Mouse (Mus musculus): Measurements from ENCODE around the gene Tnfrsf8. TPM values are rescaled to one million over a fixed set of nuclear protein-coding genes. Genes with fewer than 3 reads are reported as not detected.

Tnfrsf8 gene
- total RNA-seq, 2 experiments from 2014 or later = 1.1 to 1.2 TPM

DNA sequence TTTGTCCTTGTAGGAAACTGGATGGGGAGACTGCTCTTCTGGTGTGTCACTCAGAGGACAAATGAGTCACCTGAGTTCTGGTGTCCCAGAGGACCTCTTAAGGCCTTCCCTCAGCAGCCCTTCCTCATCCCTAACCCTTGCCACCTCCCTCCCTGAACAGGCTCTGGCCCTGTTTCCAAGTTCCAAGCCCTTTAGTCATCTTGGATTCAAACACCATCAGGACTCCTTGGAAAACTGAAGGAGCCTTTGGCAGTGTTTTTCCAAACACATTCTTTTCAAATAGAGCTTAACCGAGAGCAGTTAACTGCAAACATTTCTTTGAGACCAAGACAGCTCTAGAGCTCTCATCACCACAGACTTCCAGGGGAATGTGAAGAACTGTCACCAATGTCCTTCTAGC lies 42.2 kb downstream of the Tnfrsf8 start:
- DNase-seq (ENCODE audit: low spot score in 2 of 2) = no peak

DNA sequence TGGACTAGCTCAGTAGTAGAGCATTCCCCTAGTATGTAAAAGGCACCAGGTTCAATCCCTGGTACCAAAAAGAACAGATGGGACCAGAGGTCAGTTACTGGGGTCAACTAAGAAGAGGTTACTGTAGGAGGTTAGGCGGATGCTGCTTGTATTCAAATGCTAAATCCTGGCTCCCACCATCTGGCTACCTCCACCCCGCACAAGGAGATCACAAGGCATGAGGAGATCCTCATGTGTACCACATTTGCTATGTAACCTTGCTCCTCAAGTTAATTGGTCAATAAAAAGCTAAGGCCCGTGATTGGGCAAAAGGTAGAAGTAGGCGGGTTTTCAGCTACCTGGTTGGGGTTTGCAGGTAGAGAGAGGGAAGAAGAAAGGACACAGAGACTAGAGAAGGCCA lies 43.3 kb downstream of the Tnfrsf8 start:
- no peak for DNase-seq (ENCODE audit: low spot score in 2 of 2)

GRCm38 (mm10) chr4:145270136-145270535 lies 44.8 kb downstream of the Tnfrsf8 start:
- DNase-seq (ENCODE audit: low spot score in 2 of 2) = no peak

- no peak for DNase-seq (ENCODE audit: low spot score in 2 of 2)
Measured at GRCm38 (mm10) chr4:145267631-145268110, 47.3 kb downstream of the Tnfrsf8 start.

- DNase-seq (ENCODE audit: low spot score in 2 of 2) = no peak
Measured at GRCm38 (mm10) chr4:145266505-145266904, 48.5 kb downstream of the Tnfrsf8 start.

DNA sequence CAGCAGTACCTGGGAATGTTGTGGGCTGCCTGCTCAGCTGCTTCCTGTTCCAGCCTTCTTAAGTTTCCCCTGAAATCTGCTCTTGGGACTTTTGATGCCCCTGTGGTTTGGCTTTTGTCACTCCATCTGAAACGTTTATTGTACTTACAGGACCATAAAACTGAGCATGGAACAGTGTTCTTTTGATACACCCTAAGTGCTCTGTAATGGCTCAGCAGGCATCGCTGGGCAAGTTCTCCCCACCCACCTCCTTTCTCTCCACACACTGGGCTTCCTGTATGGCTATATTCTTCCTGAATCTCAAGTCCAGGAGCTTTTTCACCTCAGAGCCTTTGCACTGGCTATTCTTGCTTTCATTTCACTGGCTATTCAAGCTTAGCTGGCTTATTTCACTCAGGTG lies 50.2 kb downstream of the Tnfrsf8 start:
- DNase-seq (ENCODE audit: low spot score in 2 of 2) = no peak

DNA sequence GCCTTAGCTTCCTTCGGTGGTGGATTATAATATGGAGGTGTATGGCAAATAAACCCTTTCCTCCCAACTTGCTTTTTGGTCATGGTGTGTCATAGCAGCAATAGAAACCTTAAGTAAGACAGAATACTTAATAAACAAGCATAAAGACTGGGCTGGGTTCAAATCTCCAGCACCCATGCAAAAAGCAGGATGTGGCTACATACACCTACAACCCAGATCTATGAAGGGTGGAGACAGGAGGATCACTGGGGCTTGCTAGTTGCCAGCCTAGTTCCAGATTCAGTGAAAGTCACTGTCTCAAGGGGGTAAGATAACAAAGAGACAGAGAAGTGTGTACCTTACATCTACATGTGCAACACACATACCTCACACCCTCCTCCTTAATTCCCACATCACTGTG lies 51.4 kb downstream of the Tnfrsf8 start:
- no peak for DNase-seq (ENCODE audit: low spot score in 2 of 2)

- DNase-seq (ENCODE audit: low spot score in 2 of 2) = no peak
Measured at GRCm38 (mm10) chr4:145260802-145261201, 54.2 kb downstream of the Tnfrsf8 start.

GRCm38 (mm10) chr4:145257751-145258434 lies 57.1 kb downstream of the Tnfrsf8 start:
- DNase-seq (ENCODE audit: low spot score in 2 of 2) = no peak

GRCm38 (mm10) chr4:145256144-145256543 lies 58.8 kb downstream of the Tnfrsf8 start:
- DNase-seq (ENCODE audit: low spot score in 2 of 2) = no peak

DNA sequence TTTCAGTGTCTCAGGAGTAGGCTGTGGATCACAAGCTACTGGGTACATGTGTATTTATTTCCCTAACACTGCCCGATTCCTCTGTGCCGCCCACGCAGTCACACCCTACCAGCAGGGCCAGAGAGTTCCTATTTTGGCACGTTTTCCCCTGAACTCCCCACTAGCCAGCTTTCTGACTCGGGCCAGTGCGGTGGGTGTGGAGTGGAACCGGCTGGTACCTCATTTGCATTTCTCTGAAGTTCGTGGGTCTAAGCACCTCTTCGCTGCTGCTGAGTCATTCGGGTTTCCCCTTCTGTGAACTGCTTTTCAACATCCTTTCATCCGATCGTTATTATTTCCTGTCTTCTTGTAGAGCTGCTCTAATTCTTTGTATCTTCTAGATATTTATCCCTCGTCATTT lies 60.5 kb downstream of the Tnfrsf8 start:
- no peak for DNase-seq (ENCODE audit: low spot score in 2 of 2)

DNA sequence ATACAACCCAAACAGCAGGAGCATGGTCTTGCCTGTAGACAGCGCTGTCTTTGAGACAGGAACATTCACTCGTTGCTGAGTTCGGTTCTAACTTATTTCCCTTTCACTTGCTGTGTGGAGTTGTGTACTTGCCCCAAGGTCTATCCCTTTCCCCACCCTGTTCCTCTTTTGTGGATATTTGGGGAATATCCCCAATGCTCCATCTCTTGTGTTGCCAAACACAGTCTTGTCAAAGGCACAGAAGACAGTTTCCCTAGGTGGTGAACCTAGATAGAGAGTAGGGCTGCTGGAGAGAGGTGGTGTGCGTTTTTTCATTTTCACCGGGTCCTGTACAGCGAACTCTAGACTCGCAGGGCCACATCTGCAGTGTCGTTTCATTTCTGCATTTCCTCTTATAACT lies 62.4 kb downstream of the Tnfrsf8 start:
- no peak for DNase-seq (ENCODE audit: low spot score in 2 of 2)

GRCm38 (mm10) chr4:145251546-145251945 lies 63.4 kb downstream of the Tnfrsf8 start:
- DNase-seq (ENCODE audit: low spot score in 2 of 2) = peak in 1 of 2 experiments; percentile 67

- no peak for DNase-seq (ENCODE audit: low spot score in 2 of 2)
Measured at GRCm38 (mm10) chr4:145250002-145250401, 65.0 kb downstream of the Tnfrsf8 start.

DNA sequence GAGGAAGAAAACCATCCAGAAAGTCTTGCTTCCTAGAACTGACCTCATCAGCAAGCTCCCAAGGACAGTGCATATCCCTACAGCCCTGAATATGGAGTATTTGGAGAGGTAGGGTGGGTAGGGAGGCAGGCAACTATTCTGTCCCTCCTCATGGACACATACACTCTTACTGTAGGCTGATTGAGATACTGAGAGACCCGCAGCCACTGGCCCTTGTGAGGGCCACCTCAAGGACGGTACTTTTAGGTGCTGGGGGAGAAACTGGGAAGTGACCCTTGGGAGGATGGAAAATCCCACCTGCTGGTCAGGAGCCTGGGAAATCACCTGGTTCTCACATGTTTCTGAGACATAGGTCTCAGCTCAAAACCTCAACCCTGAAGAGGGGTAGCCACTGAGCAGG lies 67.4 kb downstream of the Tnfrsf8 start:
- no peak for DNase-seq (ENCODE audit: low spot score in 2 of 2)

DNA sequence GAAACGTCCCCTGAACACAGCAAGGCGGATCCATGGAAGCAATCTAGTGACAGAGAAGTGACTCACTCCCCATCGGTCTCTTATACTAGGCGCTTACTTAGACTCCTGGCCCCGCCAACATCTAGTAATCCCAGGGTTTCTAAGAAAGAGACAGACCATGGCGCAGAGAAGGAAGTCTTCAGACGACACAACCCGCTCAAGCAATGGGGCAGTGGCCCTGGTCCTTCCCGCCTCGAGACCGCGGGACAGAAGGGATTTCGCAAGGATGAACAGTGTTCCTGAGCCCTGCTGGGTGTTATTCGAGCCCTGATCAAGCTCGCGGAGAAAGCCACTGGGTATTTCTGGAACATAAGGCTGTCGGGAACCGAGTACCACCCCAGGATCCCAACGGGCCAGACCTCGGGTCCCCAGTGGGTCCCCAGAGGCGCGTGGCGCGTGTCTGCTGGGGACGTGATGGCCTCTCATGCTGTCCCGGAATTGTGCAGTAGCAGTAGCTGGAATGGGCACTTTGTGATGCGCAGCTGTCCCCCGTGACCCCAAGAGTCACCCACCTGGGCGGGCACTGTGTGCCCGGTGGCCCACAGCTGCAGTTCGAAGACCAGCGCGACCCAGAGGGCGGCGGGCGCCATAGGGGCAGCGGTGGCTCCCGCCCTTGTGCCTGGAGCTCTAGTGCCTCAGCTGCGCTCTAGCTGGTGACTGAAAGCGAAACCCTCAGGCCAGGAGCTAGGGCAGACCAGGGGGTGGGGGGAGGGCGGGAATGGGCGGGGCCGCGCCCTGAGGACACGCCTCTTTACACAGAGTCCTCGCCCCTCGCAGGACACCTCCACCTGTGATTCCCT lies 68.6 kb downstream of the Tnfrsf8 start, which contains the start of gene Tnfrsf1b:
Tnfrsf1b (minus strand) TSS at position 698 of the 839 bp plus-strand sequence.
- peak in 1 of 2 experiments; percentile 22 for DNase-seq (ENCODE audit: low spot score in 2 of 2)

DNA sequence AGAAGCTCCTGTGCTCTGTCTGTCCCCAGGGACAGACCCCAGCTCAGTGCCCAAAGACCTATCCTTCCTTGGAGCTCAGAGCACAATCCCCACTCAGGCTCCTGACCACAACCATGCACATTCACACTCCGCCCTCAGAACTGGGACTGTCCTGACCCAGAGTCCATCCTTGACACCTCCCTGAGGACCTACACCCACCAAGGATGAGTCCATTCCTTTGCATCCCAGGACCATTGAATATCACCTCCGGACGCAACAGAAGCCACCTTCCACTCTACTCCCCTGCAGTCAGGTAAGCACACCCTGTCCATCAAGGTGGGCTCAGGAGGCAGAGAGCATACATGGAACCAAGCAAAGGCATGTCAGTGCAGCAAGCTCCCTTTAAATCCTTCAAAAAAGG lies 69.4 kb downstream of the Tnfrsf8 start:
- no peak for DNase-seq (ENCODE audit: low spot score in 2 of 2)

DNA sequence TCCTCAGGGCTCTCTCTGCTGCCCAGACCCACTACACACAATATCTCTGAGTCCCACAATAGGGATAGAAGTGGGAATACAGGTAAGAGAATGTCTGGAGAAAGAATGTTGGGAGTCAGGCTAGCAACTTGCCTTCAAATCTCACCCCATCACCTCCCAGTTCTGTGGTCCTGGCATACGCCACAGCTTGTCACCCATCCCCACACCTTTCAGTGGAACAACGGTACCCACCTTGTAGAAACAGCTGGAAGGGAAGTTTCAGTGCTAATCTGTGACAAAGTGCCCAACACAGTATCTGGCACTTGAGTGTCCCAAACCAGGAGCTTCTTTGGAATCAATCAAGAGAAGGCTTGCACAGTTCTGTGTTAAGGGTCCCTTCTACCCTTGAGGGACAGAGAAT lies 70.3 kb downstream of the Tnfrsf8 start:
- DNase-seq (ENCODE audit: low spot score in 2 of 2) = no peak

- DNase-seq (ENCODE audit: low spot score in 2 of 2) = no peak
Measured at GRCm38 (mm10) chr4:145242719-145243350, 72.1 kb downstream of the Tnfrsf8 start.

DNA sequence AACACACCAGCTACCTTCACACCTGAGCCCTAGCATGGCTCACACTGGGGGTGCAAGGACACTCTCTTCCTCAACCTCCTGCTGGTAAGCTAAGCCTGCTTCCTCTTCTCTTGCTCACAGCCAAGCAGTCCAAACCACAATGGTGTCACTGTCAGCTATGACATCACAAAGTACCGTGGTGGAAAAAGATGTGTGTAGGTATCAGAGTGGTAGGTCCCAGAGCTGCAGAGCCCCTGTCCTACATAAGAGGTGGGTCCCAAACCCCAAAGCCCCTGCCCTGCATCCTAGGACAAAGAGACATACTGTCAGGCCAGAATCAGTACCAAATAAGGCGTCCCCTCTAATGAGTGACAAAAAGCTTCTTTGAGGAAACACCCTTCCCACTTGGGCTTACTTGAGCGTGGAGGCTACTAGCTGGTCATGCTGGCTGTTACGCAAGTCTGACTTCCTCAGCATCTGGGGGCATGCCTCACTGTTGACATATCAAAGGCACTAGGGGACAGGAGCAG lies 74.2 kb downstream of the Tnfrsf8 start:
- DNase-seq (ENCODE audit: low spot score in 2 of 2) = no peak

- DNase-seq (ENCODE audit: low spot score in 2 of 2) = peak in 1 of 2 experiments; percentile 27
Measured at GRCm38 (mm10) chr4:145239049-145239830, 75.7 kb downstream of the Tnfrsf8 start.

All from layer of hippocampus, adult 18-20 months (tissue).